Mouse (Mus musculus): ENCODE results near the gene Gm20708. TPM values are rescaled to one million over a fixed set of nuclear protein-coding genes. Genes with fewer than 3 reads are reported as not detected.

Gene Gm20708
- polyA plus RNA-seq, 2 experiments: 0.08 to 0.28 TPM

DNA sequence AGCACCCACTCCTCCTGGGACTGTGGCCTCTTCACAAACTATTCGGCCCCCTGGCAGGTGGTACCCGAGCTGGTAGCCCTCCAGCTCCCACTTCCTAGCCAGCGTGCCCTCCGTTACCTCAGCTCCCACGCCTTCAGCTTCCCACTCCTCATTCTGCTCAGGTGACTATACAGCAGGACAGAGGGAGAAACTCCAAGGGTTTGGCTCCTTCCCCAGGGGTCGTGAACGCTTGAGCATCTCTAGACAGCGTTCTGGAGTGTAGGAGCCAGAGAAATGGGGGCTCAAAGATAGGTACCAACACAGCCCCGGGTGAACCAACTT is 18.1 kb upstream of the Gm20708 start:
- Histone ChIP-seq H3K36me3 (replicated peaks; ENCODE audit: control insufficient read depth, insufficient read depth, low read depth) (peaks cover 23% of the 10 kb centered on the region), H3K27me3 (ENCODE audit: control insufficient read depth, insufficient read depth, low read length) (no peaks in the 10 kb centered on the region), H3K4me1 (replicated peaks; ENCODE audit: control insufficient read depth in 2 of 2, insufficient read depth in 2 of 2, low read length in 1 of 2) (peaks cover 32 to 39% of the 10 kb centered on the region in 2 experiments), H3K9me3 (ENCODE audit: control insufficient read depth, low read length) (no peaks in the 10 kb centered on the region), H3K27ac (peak overlapping the region; percentile 55), H3K9ac (replicated peaks) (no peak overlapping the region), H3K4me2 (ENCODE audit: low read depth) (peak overlapping the region; percentile 63; the same call in 1 of the 2 replicates), H3K4me3 (ENCODE audit: insufficient read depth in 1 of 2, low read depth in 2 of 2, low read length in 2 of 2) (no peak overlapping the region)
- 83% methylated on average over 9 of the region's 9 CpGs for WGBS (ENCODE audit: insufficient replicate concordance)
- ATAC-seq (ENCODE audit: insufficient read depth) (no peak), DNase-seq (ENCODE audit: low read depth in 3 of 3, low spot score in 3 of 3) (no peak)
- no peak for TF ChIP-seq EP300 (IDR thresholded peaks at IDR 0.05; ENCODE audit: low read depth)
- no peak for TF ChIP-seq CTCF (IDR thresholded peaks at IDR 0.05; ENCODE audit: low read depth)

DNA sequence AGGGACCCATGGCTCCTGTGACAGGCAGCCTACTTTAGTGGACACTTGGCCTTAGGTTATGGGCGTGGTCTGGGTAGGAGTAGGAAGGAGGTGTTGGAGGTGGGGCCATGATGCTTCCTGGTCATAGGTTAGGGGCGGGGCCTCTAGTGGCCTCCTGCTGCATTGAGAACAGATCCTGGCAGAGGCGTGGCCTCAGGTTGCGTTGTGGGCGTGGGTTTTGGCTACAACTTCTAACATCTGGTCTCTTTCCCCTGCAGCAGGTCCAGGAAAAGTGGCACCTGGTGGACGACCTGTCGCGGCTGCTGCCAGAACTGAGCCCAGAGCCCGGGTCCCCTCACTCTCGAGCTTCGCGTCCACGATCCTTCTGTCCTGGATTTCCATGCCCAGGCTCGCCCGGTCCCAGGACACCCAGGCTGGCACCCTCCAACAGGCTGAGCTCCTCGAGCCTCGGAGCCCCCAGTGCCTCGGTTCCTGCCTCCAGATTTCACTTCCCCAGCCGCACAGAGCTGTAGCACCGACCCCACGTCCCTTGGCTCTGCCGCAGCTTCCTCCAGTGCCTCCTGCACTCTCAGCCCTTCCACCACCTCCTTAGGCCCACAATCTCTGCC is 17.1 kb upstream of the Gm20708 start:
- 7% methylated on average over 22 of the region's 22 CpGs for WGBS (ENCODE audit: insufficient replicate concordance)
- no peak for TF ChIP-seq EP300 (IDR thresholded peaks at IDR 0.05; ENCODE audit: low read depth)
- TF ChIP-seq CTCF (IDR thresholded peaks at IDR 0.05; ENCODE audit: low read depth): 0 out of 2 replicates have a peak, but pooled peaks have one; percentile 23
- H3K27me3 ChIP-seq (ENCODE audit: control insufficient read depth, insufficient read depth, low read length): no peaks in the 10 kb centered on the region
- H3K36me3 ChIP-seq (replicated peaks; ENCODE audit: control insufficient read depth, insufficient read depth, low read depth): peaks cover 14% of the 10 kb centered on the region
- H3K9ac ChIP-seq (replicated peaks): peak overlapping the region; percentile 56
- peak overlapping the region; percentile 55 for H3K27ac ChIP-seq
- peak; percentile 89 to 94 (median 91) for DNase-seq (ENCODE audit: low read depth in 3 of 3, low spot score in 3 of 3)
- H3K4me2 ChIP-seq (ENCODE audit: low read depth): peak overlapping the region; percentile 69
- no peaks in the 10 kb centered on the region for H3K9me3 ChIP-seq (ENCODE audit: control insufficient read depth, low read length)
- peaks cover 41 to 48% of the 10 kb centered on the region in 2 experiments for H3K4me1 ChIP-seq (replicated peaks; ENCODE audit: control insufficient read depth in 2 of 2, insufficient read depth in 2 of 2, low read length in 1 of 2)
- H3K4me3 ChIP-seq (ENCODE audit: insufficient read depth in 1 of 2, low read depth in 2 of 2, low read length in 2 of 2): peak overlapping the region in 1 of 2 experiments; percentile 34; a peak in 2 of 4 replicates
- ATAC-seq (ENCODE audit: insufficient read depth): peak; percentile 75

DNA sequence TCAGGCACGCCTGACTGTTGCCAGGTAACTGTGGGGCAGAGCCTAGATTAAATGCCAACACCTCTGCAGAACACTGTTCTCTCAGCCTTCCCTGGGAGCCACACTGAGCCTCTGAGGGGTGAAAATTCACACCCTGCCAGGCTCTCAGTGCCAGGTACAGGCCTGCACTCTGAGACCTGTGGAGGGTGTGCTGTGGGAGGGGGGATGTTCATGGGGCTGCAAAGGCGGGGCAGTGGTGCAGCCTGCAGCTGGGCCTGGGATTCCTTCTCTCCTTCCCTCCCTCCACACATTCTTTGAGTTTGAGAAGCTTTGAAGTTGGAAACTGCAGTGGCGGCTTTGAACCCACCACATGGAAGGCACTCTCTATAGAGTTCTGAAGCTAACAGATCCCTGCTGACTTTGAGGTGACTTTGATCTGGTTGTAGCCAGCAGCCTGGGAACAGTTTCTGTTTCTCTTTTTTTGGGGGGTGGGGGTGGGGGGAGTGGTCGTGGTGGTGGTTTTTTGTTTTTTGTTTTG is 15.4 kb upstream of the Gm20708 start:
- Histone ChIP-seq H3K27me3 (ENCODE audit: control insufficient read depth, insufficient read depth, low read length) (no peaks in the 10 kb centered on the region), H3K9me3 (ENCODE audit: control insufficient read depth, low read length) (no peaks in the 10 kb centered on the region), H3K4me3 (ENCODE audit: insufficient read depth in 1 of 2, low read depth in 2 of 2, low read length in 2 of 2) (no peak overlapping the region), H3K4me2 (ENCODE audit: low read depth) (no peak overlapping the region), H3K9ac (replicated peaks) (no peak overlapping the region), H3K4me1 (replicated peaks; ENCODE audit: control insufficient read depth in 2 of 2, insufficient read depth in 2 of 2, low read length in 1 of 2) (peaks cover 44 to 49% of the 10 kb centered on the region in 2 experiments), H3K36me3 (replicated peaks; ENCODE audit: control insufficient read depth, insufficient read depth, low read depth) (peaks cover 6% of the 10 kb centered on the region), H3K27ac (peak overlapping the region; percentile 59)
- no peak for DNase-seq (ENCODE audit: low read depth in 3 of 3, low spot score in 3 of 3)
- WGBS (ENCODE audit: insufficient replicate concordance): 77% methylated on average over 4 of the region's 4 CpGs
- no peak for TF ChIP-seq EP300 (IDR thresholded peaks at IDR 0.05; ENCODE audit: low read depth)
- TF ChIP-seq CTCF (IDR thresholded peaks at IDR 0.05; ENCODE audit: low read depth): no peak
- no peak for ATAC-seq (ENCODE audit: insufficient read depth)

GRCm38 (mm10) chr11:117796954-117797353 is 12.5 kb upstream of the Gm20708 start:
- Histone ChIP-seq H3K27me3 (ENCODE audit: control insufficient read depth, insufficient read depth, low read length) (no peaks in the 10 kb centered on the region), H3K36me3 (replicated peaks; ENCODE audit: control insufficient read depth, insufficient read depth, low read depth) (peaks cover 25% of the 10 kb centered on the region), H3K27ac (peak overlapping the region; percentile 99), H3K4me2 (ENCODE audit: low read depth) (peak overlapping the region; percentile 87), H3K9me3 (ENCODE audit: control insufficient read depth, low read length) (no peaks in the 10 kb centered on the region), H3K4me1 (replicated peaks; ENCODE audit: control insufficient read depth in 2 of 2, insufficient read depth in 2 of 2, low read length in 1 of 2) (peaks cover 50 to 56% of the 10 kb centered on the region in 2 experiments), H3K9ac (replicated peaks) (peak overlapping the region; percentile 85), H3K4me3 (ENCODE audit: insufficient read depth in 1 of 2, low read depth in 2 of 2, low read length in 2 of 2) (peak overlapping the region; percentile 77 to 88)
- ATAC-seq (ENCODE audit: insufficient read depth) (peak; percentile 22), DNase-seq (ENCODE audit: low read depth in 3 of 3, low spot score in 3 of 3) (no peak)
- no peak for TF ChIP-seq CTCF (IDR thresholded peaks at IDR 0.05; ENCODE audit: low read depth)
- TF ChIP-seq EP300 (IDR thresholded peaks at IDR 0.05; ENCODE audit: low read depth): no peak
- 18% methylated on average over 5 of the region's 5 CpGs for WGBS (ENCODE audit: insufficient replicate concordance)

GRCm38 (mm10) chr11:117797511-117798159 is 11.8 kb upstream of the Gm20708 start, which contains the start of gene 6030468B19Rik:
Gene 6030468B19Rik, plus strand, starts transcription at chr11:117797660.
- H3K27ac ChIP-seq: peak within 1 kb of the TSS; percentile 99
- TF ChIP-seq EP300 (IDR thresholded peaks at IDR 0.05; ENCODE audit: low read depth) (peak; percentile 98), CTCF (IDR thresholded peaks at IDR 0.05; ENCODE audit: low read depth) (0 out of 2 replicates have a peak, but pooled peaks have one; percentile 24)
- H3K4me2 ChIP-seq (ENCODE audit: low read depth): peak within 1 kb of the TSS; percentile 87
- peak; percentile 93 for ATAC-seq (ENCODE audit: insufficient read depth)
- H3K9ac ChIP-seq (replicated peaks): peak within 1 kb of the TSS; percentile 85
- H3K4me1 ChIP-seq (replicated peaks; ENCODE audit: control insufficient read depth in 2 of 2, insufficient read depth in 2 of 2, low read length in 1 of 2): peaks cover 44 to 54% of the 10 kb centered on the region in 2 experiments
- H3K4me3 ChIP-seq (ENCODE audit: insufficient read depth in 1 of 2, low read depth in 2 of 2, low read length in 2 of 2): peak within 1 kb of the TSS; percentile 77 to 88
- 9% methylated on average over 9 of the region's 9 CpGs for WGBS (ENCODE audit: insufficient replicate concordance)
- peak; percentile 91 to 93 (median 93) for DNase-seq (ENCODE audit: low read depth in 3 of 3, low spot score in 3 of 3)
- peaks cover 32% of the 10 kb centered on the region for H3K36me3 ChIP-seq (replicated peaks; ENCODE audit: control insufficient read depth, insufficient read depth, low read depth)
- no peaks in the 10 kb centered on the region for H3K9me3 ChIP-seq (ENCODE audit: control insufficient read depth, low read length)
- no peaks in the 10 kb centered on the region for H3K27me3 ChIP-seq (ENCODE audit: control insufficient read depth, insufficient read depth, low read length)
